Mouse (Mus musculus) ES-Bruce4 (cell line): Measurements from ENCODE around the gene Phf20. TPM values are rescaled to one million over a fixed set of nuclear protein-coding genes. Genes with fewer than 3 reads are reported as not detected.

Source experiments
- H3K27ac ChIP-seq: 2 replicates; pipeline ENCODE4 v1.5.1; 2012; ENCODE audit warnings: low read length, inconsistent platforms; ENCODE audit not compliant: insufficient read depth
- H3K27me3 ChIP-seq: 2 replicates; pipeline ENCODE4 v1.6.1; 2012; ENCODE audit warnings: mild to moderate bottlenecking, low read length, inconsistent platforms; ENCODE audit not compliant: control insufficient read depth, poor library complexity, insufficient read depth, severe bottlenecking
- H3K36me3 ChIP-seq: 2 replicates; pipeline ENCODE4 v1.6.1; 2012; ENCODE audit warnings: inconsistent platforms, mild to moderate bottlenecking, low read length, moderate library complexity; ENCODE audit not compliant: control insufficient read depth, poor library complexity, insufficient read depth, severe bottlenecking
- H3K4me1 ChIP-seq: one replicate; pipeline ENCODE4 v1.8.1; 2011; ENCODE audit warnings: low read length; ENCODE audit not compliant: control insufficient read depth, insufficient read depth
- H3K4me3 ChIP-seq: 2 replicates; pipeline ENCODE4 v1.5.1; 2011; ENCODE audit warnings: low read depth, mild to moderate bottlenecking, low read length
- H3K9ac ChIP-seq: 2 replicates; pipeline ENCODE4 v1.6.1; 2012; ENCODE audit warnings: low read depth, mild to moderate bottlenecking, inconsistent platforms; ENCODE audit not compliant: poor library complexity, severe bottlenecking
- H3K9me3 ChIP-seq: replicated peaks from 2 replicates; pipeline ENCODE4 v1.6.1; 2012; ENCODE audit warnings: mild to moderate bottlenecking, low read length, inconsistent platforms; ENCODE audit not compliant: control insufficient read depth, poor library complexity, insufficient read depth, severe bottlenecking
- CTCF ChIP-seq: IDR thresholded peaks from one replicate; pipeline ENCODE4 v1.8.1; 2011; ENCODE audit warnings: low read depth, low read length
- EP300 ChIP-seq: IDR thresholded peaks from 2 replicates; pipeline ENCODE4 v1.6.1; 2011; ENCODE audit warnings: low read depth, low read length; ENCODE audit not compliant: insufficient read depth
- POLR2A ChIP-seq: IDR thresholded peaks from one replicate; pipeline ENCODE4 v1.8.1; 2011; ENCODE audit warnings: low read length; ENCODE audit not compliant: insufficient read depth
- polyA plus RNA-seq: library from polyadenylated mRNA; stranded (reverse); fragments of >200 nt; gene quantifications from 2 replicates; pipeline ENCODE4 v1.2.4, GENCODE M21; 2011; ENCODE audit warnings: low read depth; ENCODE audit not compliant: missing spikeins, insufficient read depth, insufficient read length

Gene Phf20
- polyA plus RNA-seq, 1 experiment, result 78.8 TPM

DNA sequence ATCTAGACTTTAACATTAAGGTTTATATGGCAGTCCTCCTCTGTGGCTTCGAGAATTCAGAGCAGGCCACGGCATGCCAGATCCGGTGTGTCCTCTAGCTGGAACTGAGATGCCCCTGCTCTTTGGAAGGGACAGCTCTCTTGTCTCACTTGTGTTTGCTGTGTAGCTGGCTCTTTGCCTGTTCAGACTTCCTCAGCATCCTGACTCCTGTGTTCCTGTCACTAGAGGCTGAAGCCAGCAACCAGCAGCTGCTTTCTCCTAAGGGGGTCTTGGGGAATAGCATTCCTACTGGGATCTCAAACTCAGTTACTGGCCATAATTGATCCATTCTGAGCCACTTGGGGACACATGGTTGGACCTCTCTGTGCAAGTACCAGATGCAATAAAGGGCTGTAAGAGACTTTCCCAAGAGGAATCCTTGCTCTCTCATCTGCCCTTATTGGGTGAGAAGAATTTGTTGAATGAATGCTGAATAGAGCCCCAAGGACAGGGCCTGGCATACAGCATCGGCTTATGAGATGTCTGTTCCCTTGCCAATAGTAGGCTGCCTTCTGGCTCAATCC, 153.1 kb downstream of the Phf20 start:
- H3K9ac ChIP-seq, result no peak overlapping the region
- H3K27ac ChIP-seq, result no peak overlapping the region
- peaks cover 2% of the 10 kb centered on the region for H3K4me1 ChIP-seq
- H3K9me3 ChIP-seq, result no peaks in the 10 kb centered on the region
- H3K4me3 ChIP-seq, result no peak overlapping the region
- no peaks in the 10 kb centered on the region for H3K36me3 ChIP-seq
- no peaks in the 10 kb centered on the region for H3K27me3 ChIP-seq
- no peak for TF ChIP-seq CTCF
- TF ChIP-seq POLR2A, result no peak
- no peak for TF ChIP-seq EP300

DNA sequence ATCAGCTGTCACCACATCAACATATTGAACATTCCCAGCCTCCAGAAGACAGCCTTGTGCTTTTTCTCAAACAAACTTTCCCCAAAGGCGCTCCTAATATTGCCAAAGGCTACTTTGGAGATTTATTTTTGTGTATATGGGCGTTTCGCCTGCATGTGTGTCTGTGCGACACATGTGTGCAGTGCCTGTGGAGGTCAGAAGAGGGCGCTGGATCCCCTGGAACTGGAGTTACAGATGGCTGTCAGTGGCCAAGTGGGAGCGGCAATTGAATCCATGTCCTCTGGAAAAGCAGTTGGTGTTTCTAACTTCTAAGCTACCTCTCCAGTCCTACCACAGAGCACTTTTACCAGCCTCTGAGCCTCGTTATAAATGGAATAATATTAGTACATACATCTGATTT, 155.0 kb downstream of the Phf20 start:
- Histone ChIP-seq H3K4me3 (no peak overlapping the region), H3K36me3 (no peaks in the 10 kb centered on the region), H3K4me1 (peaks cover 2% of the 10 kb centered on the region), H3K9me3 (no peaks in the 10 kb centered on the region), H3K27me3 (no peaks in the 10 kb centered on the region), H3K9ac (no peak overlapping the region), H3K27ac (no peak overlapping the region)
- no peak for TF ChIP-seq POLR2A
- peak; percentile 67 for TF ChIP-seq CTCF

DNA sequence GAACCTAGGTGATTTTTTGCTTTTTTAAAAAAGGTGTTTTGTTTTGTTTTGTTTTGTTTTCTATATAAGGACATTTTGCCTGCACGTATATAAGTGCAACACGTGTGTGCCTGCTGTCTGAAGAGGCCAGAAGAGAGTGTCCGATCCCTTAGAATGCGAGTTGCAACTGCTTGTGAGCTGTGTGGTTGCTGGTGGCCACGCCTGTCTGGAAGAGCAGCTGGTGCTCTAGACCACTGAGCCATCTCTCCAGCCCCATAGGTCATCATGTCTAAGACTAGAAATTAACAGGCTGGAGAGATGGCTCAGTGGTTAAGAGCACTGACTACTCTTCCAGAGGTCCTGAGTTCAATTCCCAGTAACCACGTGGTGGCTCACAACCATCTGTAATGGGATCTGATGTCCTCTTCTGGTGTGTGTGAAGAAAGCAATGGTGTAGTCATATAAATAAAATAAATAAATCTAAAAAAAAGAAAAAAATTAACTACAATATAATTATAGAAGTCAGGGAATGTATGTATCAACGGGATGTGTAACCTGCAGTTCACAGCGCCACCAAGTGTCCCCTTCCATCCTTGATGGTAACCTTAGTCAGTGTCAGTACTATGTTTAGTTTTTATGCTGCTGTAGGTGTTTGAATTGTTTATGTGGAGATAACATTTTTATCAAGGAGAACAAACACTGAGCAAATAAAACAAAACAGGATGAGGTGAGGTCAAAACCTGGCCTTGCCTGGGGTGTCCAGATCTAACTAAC, 156.3 kb downstream of the Phf20 start:
- H3K27ac ChIP-seq, result no peak overlapping the region
- no peaks in the 10 kb centered on the region for H3K27me3 ChIP-seq
- H3K36me3 ChIP-seq, result no peaks in the 10 kb centered on the region
- no peak for TF ChIP-seq POLR2A
- no peak for TF ChIP-seq EP300
- no peak for TF ChIP-seq CTCF
- no peak overlapping the region for H3K4me3 ChIP-seq
- H3K9ac ChIP-seq, result no peak overlapping the region
- H3K9me3 ChIP-seq, result no peaks in the 10 kb centered on the region
- peaks cover 2% of the 10 kb centered on the region for H3K4me1 ChIP-seq

DNA sequence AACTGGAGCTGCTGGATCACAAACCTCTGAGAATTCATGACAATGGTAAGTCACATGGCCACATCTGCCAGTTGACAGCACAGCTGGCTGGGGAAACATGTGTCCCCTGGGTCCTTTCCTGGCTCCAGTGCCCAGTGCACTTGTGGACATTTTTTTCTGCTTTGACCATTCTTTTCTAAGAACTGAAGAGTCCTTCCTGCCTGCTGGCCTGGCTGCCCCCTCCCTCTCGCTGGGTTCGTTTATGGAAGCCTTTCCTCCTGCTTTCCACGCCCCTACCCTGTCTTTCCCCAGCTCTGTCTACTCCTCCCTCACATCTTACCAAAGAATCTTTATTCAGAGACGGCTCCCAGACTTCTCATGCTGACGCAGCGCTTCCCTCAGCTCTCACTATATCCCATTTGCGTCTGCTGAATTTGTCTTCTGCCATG, 157.0 kb downstream of the Phf20 start:
- H3K4me3 ChIP-seq, result no peak overlapping the region
- TF ChIP-seq POLR2A (no peak), EP300 (no peak), CTCF (no peak)

DNA sequence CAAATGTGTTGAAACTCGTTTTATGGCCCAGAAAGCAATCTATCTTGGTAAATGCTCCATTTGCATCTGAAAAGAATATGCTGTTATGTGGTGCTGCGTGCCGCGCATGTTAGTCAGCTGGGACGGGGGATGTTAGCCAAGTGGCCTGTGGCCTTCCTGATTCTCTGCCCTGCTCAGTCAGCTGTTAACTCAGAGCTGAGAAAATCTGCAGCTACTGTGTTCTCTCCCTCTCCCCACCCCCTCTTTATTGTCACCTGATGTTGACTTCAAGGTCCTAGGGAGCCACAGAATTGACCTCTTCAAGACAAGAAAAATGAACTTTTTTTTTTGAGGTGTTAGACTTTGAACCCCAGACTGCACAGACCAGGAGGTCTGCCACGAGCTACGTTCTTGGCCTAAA, 159.8 kb downstream of the Phf20 start:
- no peak overlapping the region for H3K9ac ChIP-seq
- TF ChIP-seq EP300, result no peak
- TF ChIP-seq POLR2A, result no peak
- TF ChIP-seq CTCF, result no peak
- no peaks in the 10 kb centered on the region for H3K9me3 ChIP-seq
- no peaks in the 10 kb centered on the region for H3K27me3 ChIP-seq
- no peak overlapping the region for H3K4me3 ChIP-seq
- H3K36me3 ChIP-seq, result no peaks in the 10 kb centered on the region
- no peak overlapping the region for H3K27ac ChIP-seq
- H3K4me1 ChIP-seq, result peaks cover 2% of the 10 kb centered on the region

More for the DNA sequence above, 157.0 kb downstream of the Phf20 start:
- Histone ChIP-seq H3K36me3 (no peaks in the 10 kb centered on the region), H3K27ac (no peak overlapping the region), H3K9me3 (no peaks in the 10 kb centered on the region), H3K9ac (no peak overlapping the region), H3K4me1 (peaks cover 2% of the 10 kb centered on the region), H3K27me3 (no peaks in the 10 kb centered on the region)

Other genes starting within 250 kb of the Phf20 start
- 24.9 and 26.0 TPM in 2 replicates for gene Cep250, start 240.0 kb upstream of the Phf20 start, polyA plus RNA-seq
- 2.4 and 2.9 TPM in 2 replicates for gene 6430550D23Rik, start 188.5 kb upstream of the Phf20 start, polyA plus RNA-seq
- 72.2 and 82.1 TPM in 2 replicates for gene Ergic3, start 188.4 kb upstream of the Phf20 start, polyA plus RNA-seq
- 0.87 TPM in 1 of 2 replicates, not detected in the other for gene Fer1l4, start 143.5 kb upstream of the Phf20 start, polyA plus RNA-seq
- gene Spag4, start 131.3 kb upstream of the Phf20 start, polyA plus RNA-seq, result 3.8 and 6.1 TPM in 2 replicates
- gene Cpne1, start 84.5 kb upstream of the Phf20 start, polyA plus RNA-seq, result 34.4 and 50.7 TPM in 2 replicates
- 64.5 and 78.1 TPM in 2 replicates for gene Rbm12, start 84.5 kb upstream of the Phf20 start, polyA plus RNA-seq
- 43.0 and 52.2 TPM in 2 replicates for gene Gm28036, start 69.4 kb upstream of the Phf20 start, polyA plus RNA-seq
- gene Romo1, start 52.4 kb upstream of the Phf20 start, polyA plus RNA-seq, result 83.8 and 109 TPM in 2 replicates
- 35.8 and 41.7 TPM in 2 replicates for gene Nfs1, start 52.3 kb upstream of the Phf20 start, polyA plus RNA-seq
- gene Rbm39, start 16.2 kb upstream of the Phf20 start, polyA plus RNA-seq, result 478 and 518 TPM in 2 replicates
- 4.8 and 6.5 TPM in 2 replicates for gene Cnbd2, start 115.8 kb downstream of the Phf20 start, polyA plus RNA-seq
- gene Scand1, start 116.2 kb downstream of the Phf20 start, polyA plus RNA-seq, result 20.1 and 20.5 TPM in 2 replicates
- gene Epb41l1, start 224.4 kb downstream of the Phf20 start, polyA plus RNA-seq, result 21.4 and 23.6 TPM in 2 replicates